Mouse (Mus musculus) forebrain, postnatal 0 days (tissue): Measurements from ENCODE around the gene Zfp579. TPM values are rescaled to one million over a fixed set of nuclear protein-coding genes. Genes with fewer than 3 reads are reported as not detected.

Source experiments
- ATAC-seq: fragments of 200-750 bp; cut with Nextera tagmentation; 2 replicates; pipeline ENCODE4 v1.8.0; 2017; ENCODE audit warnings: mild to moderate bottlenecking, moderate library complexity
- DNase-seq: peaks from one replicate; pipeline ENCODE4 v3.0.0-alpha.2; 2015
- H3K27ac ChIP-seq: fragments of 300-500 bp; sonication (generic); 2 replicates; pipeline ENCODE4 v1.5.1; 2014; ENCODE audit warnings: low read depth, mild to moderate bottlenecking, antibody characterized with exemption, low read length, moderate library complexity, mixed read lengths
- H3K27me3 ChIP-seq: fragments of 300-500 bp; sonication (generic); 2 replicates; pipeline ENCODE4 v1.6.1; 2014; ENCODE audit warnings: mild to moderate bottlenecking, low read length, mixed read lengths; ENCODE audit not compliant: insufficient read depth
- H3K36me3 ChIP-seq: fragments of 300-500 bp; sonication (generic); 2 replicates; pipeline ENCODE4 v1.6.1; 2014; ENCODE audit warnings: mild to moderate bottlenecking, moderate library complexity; ENCODE audit not compliant: insufficient read depth
- H3K4me1 ChIP-seq: fragments of 300-500 bp; sonication (generic); 2 replicates; pipeline ENCODE4 v1.6.1; 2014; ENCODE audit warnings: antibody characterized with exemption; ENCODE audit not compliant: insufficient read depth
- H3K4me2 ChIP-seq: fragments of 300-500 bp; sonication (generic); 2 replicates; pipeline ENCODE4 v1.6.1; 2014; ENCODE audit warnings: low read depth, mild to moderate bottlenecking, moderate library complexity
- H3K4me3 ChIP-seq: fragments of 300-500 bp; sonication (generic); 2 replicates; pipeline ENCODE4 v1.5.1; 2014; ENCODE audit warnings: low read depth, low read length, mixed read lengths
- H3K9ac ChIP-seq: fragments of 300-500 bp; sonication (generic); 2 replicates; pipeline ENCODE4 v1.6.1; 2014; ENCODE audit warnings: mild to moderate bottlenecking
- H3K9me3 ChIP-seq: fragments of 300-500 bp; sonication (generic); 2 replicates; pipeline ENCODE4 v1.6.1; 2016; ENCODE audit warnings: low read length
- CTCF ChIP-seq: sonication (generic); IDR thresholded peaks from 2 replicates; pipeline ENCODE4 v1.5.1; 2016; ENCODE audit warnings: antibody characterized with exemption, control low read depth, low read depth
- WGBS: fragments of 180-500 bp; shearing (Covaris S2); extraction: QIAGEN DNeasy Blood & Tissue Kit; methylation state at CpG from one replicate; pipeline ENCODE4 v1.1.7; 2014; 5-methylcytosine and 5-hydroxymethylcytosine counted together
- polyA plus RNA-seq: library from polyadenylated mRNA; unstranded; fragments of >200 nt; fragmentation: Nextera tagmentation; extraction: Ambion mirVana; gene quantifications from 2 replicates; pipeline ENCODE4 v1.2.1, GENCODE M21; 2015
- total RNA-seq: library from RNA; depleted of rRNA; stranded (reverse); fragments of >200 nt; gene quantifications from 2 replicates; pipeline ENCODE4 v1.2.3, GENCODE M21; 2014

Gene Zfp579
- total and polyA plus RNA-seq, 2 experiments from 2014 or later, result 34.6 to 42.6 TPM

GRCm38 (mm10) chr7:4976832-4977231 lies 19.1 kb downstream of the Zfp579 start:
- Histone ChIP-seq H3K4me1 (no peaks in the 10 kb centered on the region), H3K4me3 (no peak overlapping the region), H3K36me3 (no peaks in the 10 kb centered on the region), H3K27ac (no peak overlapping the region), H3K27me3 (no peaks in the 10 kb centered on the region), H3K9me3 (no peaks in the 10 kb centered on the region), H3K9ac (no peak overlapping the region), H3K4me2 (no peak overlapping the region)
- WGBS, result 91% methylated on average over 7 of the region's 7 CpGs
- no peak for ATAC-seq
- peak; percentile 27; the same call in 1 of the 2 replicates for TF ChIP-seq CTCF
- DNase-seq, result no peak

- no peak overlapping the region for H3K9ac ChIP-seq
- H3K4me3 ChIP-seq, result no peak overlapping the region
- H3K36me3 ChIP-seq, result no peaks in the 10 kb centered on the region
- no peak overlapping the region for H3K27ac ChIP-seq
- no peak overlapping the region for H3K4me2 ChIP-seq
- WGBS, result 76% methylated on average over 4 of the region's 4 CpGs
- DNase-seq (no peak), ATAC-seq (no peak)
- TF ChIP-seq CTCF, result no peak
- H3K4me1 ChIP-seq, result no peaks in the 10 kb centered on the region
- H3K27me3 ChIP-seq, result no peaks in the 10 kb centered on the region
- H3K9me3 ChIP-seq, result no peaks in the 10 kb centered on the region
Observed at GRCm38 (mm10) chr7:4975455-4975854, 20.5 kb downstream of the Zfp579 start.

- Histone ChIP-seq H3K4me2 (no peak overlapping the region), H3K27me3 (no peaks in the 10 kb centered on the region), H3K36me3 (no peaks in the 10 kb centered on the region), H3K4me1 (no peaks in the 10 kb centered on the region), H3K9me3 (no peaks in the 10 kb centered on the region), H3K4me3 (no peak overlapping the region), H3K27ac (no peak overlapping the region), H3K9ac (no peak overlapping the region)
- no peak for TF ChIP-seq CTCF
- ATAC-seq, result no peak
- DNase-seq, result no peak
- 75% methylated on average over 18 of the region's 18 CpGs for WGBS
Observed at GRCm38 (mm10) chr7:4972321-4973047, 23.5 kb downstream of the Zfp579 start.

- ATAC-seq (no peak), DNase-seq (no peak)
- no peak overlapping the region for H3K9ac ChIP-seq
- 25% methylated on average over 7 of the region's 7 CpGs for WGBS
- no peak overlapping the region for H3K4me2 ChIP-seq
- H3K9me3 ChIP-seq, result no peaks in the 10 kb centered on the region
- H3K4me3 ChIP-seq, result no peak overlapping the region
- H3K36me3 ChIP-seq, result no peaks in the 10 kb centered on the region
- no peak for TF ChIP-seq CTCF
- H3K4me1 ChIP-seq, result no peaks in the 10 kb centered on the region
- no peak overlapping the region for H3K27ac ChIP-seq
- H3K27me3 ChIP-seq, result no peaks in the 10 kb centered on the region
Observed at GRCm38 (mm10) chr7:4971710-4972109, 24.2 kb downstream of the Zfp579 start.

GRCm38 (mm10) chr7:4971068-4971467 lies 24.9 kb downstream of the Zfp579 start, which contains the start of gene Sbk3:
Sbk3 (minus strand) TSS chr7:4971168.
- no peak within 1 kb of the TSS for H3K9ac ChIP-seq
- no peaks in the 10 kb centered on the region for H3K4me1 ChIP-seq
- no peaks in the 10 kb centered on the region for H3K36me3 ChIP-seq
- no peaks in the 10 kb centered on the region for H3K9me3 ChIP-seq
- H3K27ac ChIP-seq, result no peak within 1 kb of the TSS
- no peak within 1 kb of the TSS for H3K4me2 ChIP-seq
- DNase-seq, result no peak
- no peaks in the 10 kb centered on the region for H3K27me3 ChIP-seq
- no peak for ATAC-seq
- H3K4me3 ChIP-seq, result no peak within 1 kb of the TSS
- WGBS, result 34% methylated on average over 6 of the region's 6 CpGs
- TF ChIP-seq CTCF, result no peak

GRCm38 (mm10) chr7:4964988-4965387 lies 31.0 kb downstream of the Zfp579 start:
- Histone ChIP-seq H3K4me1 (no peaks in the 10 kb centered on the region), H3K4me3 (no peak overlapping the region), H3K27me3 (no peaks in the 10 kb centered on the region), H3K9me3 (no peaks in the 10 kb centered on the region), H3K36me3 (no peaks in the 10 kb centered on the region), H3K4me2 (no peak overlapping the region), H3K9ac (no peak overlapping the region), H3K27ac (no peak overlapping the region)
- DNase-seq, result no peak
- ATAC-seq, result no peak
- TF ChIP-seq CTCF, result no peak
- 87% methylated on average over 5 of the region's 5 CpGs for WGBS

GRCm38 (mm10) chr7:4964272-4964671 lies 31.7 kb downstream of the Zfp579 start, which contains the start of gene Sbk2:
Sbk2 (minus strand) TSS chr7:4964406.
- ATAC-seq (peak; percentile 91), DNase-seq (peak; percentile 80)
- 7% methylated on average over 10 of the region's 10 CpGs for WGBS
- Histone ChIP-seq H3K27ac (no peak within 1 kb of the TSS), H3K36me3 (no peaks in the 10 kb centered on the region), H3K4me3 (no peak within 1 kb of the TSS), H3K27me3 (no peaks in the 10 kb centered on the region), H3K4me1 (no peaks in the 10 kb centered on the region), H3K4me2 (no peak within 1 kb of the TSS), H3K9ac (no peak within 1 kb of the TSS), H3K9me3 (no peaks in the 10 kb centered on the region)
- peak; percentile 79 for TF ChIP-seq CTCF
